Mouse (Mus musculus) cerebellum, adult (tissue): ENCODE measurements around the gene Pmel.

Experiments used
- ATAC-seq: cut with Nextera tagmentation; 2 replicates; pipeline ENCODE4 v1.9.2; 2017; ENCODE audit warnings: mild to moderate bottlenecking, moderate library complexity, mixed read lengths; ENCODE audit not compliant: insufficient number of reproducible peaks, low FRiP score, low TSS enrichment

Pmel gene

DNA sequence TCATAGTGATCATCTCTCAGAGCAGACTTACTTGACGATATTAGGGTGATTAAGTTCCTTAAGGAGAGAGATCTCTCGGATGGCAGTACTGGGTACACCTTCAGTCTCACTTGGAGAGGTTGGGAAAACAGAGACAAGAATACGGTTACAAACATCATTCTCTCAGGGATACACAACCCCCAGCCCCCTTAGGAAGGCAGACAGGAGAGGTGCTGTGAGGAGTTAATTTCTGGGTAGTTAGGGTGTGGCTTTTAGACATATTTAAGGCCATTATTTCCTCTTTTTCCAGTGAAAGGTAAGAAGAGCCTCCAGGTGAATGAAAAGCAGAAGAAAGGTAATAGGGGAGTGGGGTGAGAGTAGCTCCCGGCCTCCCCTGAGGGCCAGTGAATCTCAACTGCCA is at the start of gene Pmel:
TSS of gene Pmel (plus strand) at position 301 of the 400 bp plus-strand sequence.
- no peak for ATAC-seq

DNA sequence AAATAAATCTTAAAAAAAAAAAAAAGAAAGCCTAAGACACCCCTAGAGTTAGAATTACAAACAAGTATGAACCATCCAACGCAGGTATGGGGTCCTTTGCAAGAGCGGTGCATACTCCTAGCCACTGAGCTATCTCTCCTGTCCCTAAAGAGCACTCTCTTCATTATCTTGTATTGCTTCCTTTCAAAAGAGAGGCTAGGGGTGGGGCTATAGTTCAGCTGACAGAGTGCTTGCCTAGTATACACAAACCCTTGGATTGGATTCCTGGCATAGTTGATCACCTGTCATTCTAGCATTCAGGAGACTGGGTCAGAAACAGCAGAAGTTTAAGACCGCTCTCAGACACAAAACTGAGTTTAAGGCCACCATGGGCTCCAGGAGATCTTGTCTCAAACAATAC is 48.7 kb upstream of the Pmel start:
- ATAC-seq, result no peak

DNA sequence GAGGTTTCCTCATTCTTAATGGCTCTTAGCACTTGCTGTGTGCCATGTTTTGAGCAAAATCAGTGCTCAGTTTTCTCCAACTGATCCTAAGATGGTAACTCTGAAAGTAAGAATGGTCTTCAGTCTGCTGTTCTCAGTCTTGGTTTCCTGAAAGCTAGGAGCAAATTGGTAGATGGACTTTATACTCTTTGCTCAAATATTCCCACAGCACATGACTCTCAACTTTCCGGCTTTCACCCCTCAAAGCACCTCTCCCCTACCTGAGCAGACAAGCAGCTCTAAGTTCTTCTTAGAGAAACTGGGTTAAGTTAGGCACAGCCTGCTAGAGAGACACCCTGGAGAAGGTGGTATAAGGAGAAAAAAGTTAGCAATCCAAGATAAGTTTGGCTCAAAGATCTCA is 47.3 kb upstream of the Pmel start:
- no peak for ATAC-seq

DNA sequence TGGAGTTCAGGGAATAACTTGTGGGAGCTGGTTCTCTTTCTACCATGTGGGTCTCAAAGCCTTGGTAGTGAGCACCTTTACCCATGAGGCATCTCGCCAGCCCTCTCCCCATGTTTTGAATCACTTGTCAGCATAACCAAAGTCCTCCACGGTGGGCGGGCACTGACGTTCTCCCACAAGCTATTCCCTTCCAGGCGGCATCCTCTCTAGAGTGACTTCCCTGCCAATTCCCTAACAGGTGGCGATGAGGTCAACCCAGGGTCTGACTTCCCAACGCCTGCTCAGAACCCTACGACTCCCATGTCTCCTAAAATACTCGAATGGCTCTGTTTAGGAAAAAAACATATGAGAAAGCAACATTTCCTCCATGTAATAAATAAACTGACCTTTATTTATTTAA is 46.2 kb upstream of the Pmel start:
- ATAC-seq, result no peak

DNA sequence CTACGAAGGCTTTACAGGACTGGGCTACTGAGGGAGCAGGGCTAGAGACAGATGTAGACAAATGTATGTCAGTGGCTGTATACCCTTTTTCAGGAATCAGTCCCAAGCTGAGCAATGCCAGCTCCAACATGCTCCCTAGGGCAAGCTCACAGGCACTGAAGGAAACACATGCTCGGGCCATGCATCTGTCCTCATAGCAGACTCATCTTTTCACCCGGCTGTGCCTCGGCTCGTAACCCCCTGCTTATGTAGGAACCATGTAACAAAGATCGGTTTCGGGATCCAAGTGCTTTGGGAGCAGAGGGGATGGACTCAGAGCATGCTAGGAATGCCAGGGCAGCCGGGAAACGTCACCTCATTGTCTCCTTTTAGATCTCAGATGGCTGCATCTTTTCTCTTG is 44.5 kb upstream of the Pmel start:
- ATAC-seq, result no peak

DNA sequence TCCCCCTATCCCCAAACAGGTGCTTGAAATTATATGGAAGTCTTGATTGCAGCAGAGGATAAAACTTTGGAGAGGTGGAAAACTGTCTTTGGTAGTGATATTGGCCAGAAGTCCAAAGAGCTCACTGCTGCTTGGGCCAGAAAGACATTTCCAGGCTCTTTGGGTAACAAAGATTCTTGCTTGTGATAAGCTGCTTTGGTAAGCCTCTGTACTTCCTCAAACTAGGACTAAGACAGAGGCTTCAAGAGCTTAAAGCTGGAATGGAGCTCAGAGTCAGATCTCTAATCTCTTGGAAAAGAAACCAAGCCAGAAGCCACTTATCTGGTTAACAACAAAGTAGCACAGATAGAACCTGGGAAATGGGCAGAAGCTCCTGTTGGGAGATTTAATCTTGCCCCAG is 41.5 kb upstream of the Pmel start:
- no peak for ATAC-seq

DNA sequence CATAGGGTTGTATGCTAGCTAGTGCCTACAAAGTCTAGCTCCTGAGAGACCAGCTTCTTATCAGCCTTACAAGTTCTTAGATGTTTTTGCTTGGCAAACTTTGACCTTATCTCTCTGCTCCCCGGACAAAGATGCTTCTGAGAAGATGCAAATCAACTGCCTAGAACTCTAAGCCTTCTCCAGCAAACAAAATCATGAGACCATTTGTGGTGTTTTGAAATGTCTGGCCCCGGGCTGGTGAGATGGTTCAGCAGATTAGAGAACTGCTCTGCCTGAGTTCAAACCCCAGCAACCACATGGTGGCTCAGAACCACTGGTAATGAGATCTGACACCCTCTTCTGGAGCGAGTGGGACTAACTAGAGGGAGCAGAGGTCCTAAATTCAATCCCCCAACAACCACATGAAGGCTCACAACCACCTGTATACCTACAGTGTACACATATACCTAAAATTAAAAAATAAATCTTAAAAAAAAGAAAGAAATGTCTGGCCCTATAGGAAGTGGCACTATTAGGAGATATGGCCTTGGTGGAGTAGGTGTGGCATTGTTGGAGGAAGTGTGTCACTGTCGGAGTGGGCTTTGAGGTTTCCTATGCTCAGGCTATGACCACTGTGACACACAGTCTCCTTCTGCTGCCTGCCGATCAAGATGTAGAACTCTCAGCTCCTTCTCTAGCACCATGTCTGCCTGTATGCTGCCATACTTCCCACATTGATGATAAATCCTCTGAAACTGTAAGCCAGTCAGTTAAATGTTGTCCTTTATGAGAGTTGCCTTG is 40.4 kb upstream of the Pmel start:
- ATAC-seq, result no peak

DNA sequence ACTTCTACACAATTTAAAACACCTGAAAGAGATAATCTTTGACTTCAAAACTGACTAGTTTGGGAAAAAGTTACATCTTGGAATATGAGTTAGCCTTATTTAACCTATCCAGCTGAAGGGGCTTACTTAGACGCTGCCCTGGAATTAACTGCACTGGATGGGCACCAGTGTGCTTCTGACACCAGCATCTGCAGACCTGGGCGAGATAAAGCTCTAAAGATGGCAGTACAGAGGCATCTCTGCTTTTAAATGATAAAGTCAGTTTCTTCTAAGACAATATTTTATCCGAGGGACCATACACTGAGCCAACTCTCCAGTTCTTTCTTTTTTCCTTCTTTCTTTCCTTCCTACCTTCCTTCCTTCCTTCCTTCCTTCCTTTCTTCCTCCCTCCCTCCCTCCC is 39.2 kb upstream of the Pmel start:
- no peak for ATAC-seq

DNA sequence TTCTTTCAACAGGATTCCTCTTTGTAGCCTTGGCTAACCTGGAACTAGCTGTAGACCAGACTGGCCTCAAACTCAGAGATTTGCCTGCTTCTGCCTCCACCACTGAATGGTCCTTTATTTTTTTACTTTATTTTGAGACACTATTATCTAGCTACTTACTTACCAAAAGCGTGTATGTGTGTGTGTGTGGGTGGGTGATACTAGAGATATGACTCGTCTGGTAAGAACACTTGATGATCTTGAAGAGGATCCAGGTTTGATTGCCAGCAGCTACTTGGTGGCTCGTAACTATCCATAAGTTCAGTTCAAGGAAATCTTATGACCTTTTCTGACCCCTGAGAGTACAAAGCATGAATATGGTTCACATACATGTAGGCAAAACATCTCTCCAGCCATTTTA is 38.7 kb upstream of the Pmel start:
- ATAC-seq, result no peak

DNA sequence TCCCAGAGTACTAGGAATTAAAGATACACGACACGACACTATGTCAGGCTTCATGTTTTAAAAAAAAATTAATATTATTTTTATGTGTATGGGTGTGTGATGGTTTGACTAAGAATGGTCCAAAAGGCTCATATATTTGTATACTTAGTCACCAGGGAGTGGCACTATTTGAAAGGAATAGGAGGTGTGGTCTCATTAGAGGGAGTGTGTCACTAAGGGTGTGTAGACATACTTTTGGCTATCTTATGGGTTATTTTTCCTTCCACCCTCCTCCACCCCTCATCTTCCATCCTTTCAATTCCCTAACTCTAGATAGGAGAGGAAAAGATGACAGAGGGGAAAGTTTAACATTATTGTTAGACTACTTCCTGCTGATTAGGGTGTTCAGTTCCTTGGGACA is 38.2 kb upstream of the Pmel start:
- ATAC-seq, result no peak

DNA sequence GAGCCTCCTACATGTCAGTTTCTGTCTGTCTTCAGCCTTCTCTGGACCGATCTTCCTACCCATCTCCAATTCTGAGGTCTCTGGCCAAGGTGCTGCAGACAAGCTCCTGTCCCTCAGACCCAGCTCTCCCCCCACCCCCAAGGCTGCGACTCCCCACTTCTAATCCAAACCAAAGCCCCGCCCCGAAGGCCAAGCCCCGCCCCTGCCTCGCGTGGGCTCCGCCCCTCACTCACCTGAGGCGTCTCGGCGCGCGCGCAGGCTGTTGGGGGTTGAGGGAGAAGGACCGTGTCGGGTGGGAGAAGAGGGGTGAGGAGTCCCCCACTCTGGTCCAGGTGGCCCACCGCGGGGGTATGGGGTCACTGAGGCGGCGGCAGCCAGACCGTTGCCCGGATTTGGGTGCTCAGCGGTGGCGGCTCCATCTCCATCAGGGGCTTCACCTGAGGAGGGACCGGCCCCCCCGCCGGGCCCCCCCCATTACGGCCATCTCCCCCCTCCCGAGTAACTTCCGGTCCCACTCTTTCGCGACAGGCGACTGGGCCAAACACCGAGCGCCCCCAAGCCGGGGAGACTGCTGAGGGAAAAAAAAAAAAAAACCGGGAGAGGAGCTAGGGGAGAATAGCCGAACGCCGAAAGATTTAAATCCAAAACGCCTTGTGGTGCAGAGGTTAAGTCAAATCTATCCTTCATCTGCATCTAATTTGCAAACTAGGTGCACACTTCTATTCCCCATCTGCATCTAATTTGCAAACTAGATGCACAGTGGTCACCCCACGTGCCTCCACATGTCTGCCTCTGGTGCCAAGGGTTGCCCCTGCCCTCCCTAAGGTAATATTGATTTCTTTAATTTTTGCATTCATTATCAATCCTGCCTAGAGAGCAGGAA is 35.0 kb upstream of the Pmel start:
- peak; percentile 56 for ATAC-seq

DNA sequence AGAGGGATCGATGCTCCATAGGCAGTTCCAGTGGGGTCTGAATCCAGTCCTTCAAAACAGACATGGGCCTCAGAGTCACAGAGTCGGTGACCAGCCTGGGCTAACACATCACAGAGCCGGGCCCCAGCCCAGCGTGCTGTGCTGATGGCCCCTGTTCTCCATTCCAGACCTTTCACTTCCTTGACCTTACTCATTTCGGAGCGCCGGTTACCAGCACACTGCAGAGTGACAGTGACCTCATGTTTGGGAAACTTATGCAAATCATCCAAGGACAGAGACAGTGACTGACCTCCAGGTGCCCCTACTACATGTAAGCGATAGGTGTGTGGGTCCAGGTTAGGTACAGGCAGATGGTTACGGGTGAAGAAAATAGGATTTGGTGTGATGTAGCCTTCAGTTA is 32.8 kb upstream of the Pmel start:
- no peak for ATAC-seq

DNA sequence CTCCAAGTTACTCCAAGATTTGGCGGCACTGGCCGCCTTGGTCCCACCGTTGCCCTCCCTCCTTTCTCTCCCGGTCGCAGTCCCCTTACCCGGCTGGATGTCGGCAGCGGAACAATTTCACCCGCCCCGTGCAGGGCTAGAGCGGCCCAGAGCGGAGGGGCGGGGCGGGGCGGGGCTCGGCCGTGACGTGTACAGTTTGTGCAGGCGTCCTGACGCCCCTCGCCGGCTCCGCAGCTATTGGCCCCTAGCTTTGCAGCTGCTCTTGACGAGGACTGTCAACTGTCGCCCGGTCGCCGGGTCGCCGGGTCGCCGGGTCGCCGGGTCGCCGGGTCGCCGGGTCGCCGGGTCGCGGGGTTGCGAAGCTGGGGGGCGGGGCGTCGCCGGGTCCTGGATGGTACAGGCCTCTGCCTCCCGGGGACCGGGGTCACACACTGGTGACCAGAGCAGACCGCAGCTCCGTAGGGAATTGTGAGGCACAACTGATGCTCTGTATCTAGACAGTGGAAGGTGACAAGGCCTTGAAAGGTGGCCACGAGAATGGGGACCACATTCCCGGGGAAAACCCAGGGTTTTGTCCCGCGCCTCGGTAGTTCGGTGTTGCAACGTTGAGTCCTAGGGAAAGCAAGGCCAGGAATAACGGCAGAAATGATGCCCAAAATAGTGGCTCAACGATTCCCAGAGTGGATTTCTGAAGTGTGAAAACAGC is 30.1 kb upstream of the Pmel start, which contains the start of gene Suox:
TSS of gene Suox (minus strand) at position 311 of the 706 bp plus-strand sequence.
- peak; percentile 72 for ATAC-seq

DNA sequence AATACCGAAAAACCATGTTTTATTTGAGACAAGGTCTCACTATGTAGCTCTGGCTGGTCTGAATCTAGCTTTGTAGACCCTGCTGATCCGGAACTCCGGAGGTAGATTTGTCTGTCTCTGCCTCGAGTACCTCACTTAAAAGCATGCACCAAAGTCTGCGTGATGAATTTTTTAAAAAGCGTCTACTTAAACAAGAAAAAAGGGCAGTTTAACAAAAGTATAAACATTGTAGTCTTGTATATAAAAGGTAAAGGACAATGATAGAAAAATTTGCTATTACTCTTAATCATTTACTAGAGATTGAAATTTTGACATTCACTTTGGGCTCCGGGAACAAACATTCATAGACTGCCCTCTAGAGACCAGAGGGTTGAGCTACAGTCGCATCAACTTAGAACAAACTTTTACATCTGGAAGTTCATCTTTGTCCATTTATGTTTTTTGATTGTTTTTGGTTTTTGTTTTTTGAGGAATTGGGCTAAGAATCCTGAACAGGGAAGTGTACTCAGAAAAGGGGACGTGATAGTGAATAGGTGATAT is 29.5 kb upstream of the Pmel start:
- no peak for ATAC-seq

DNA sequence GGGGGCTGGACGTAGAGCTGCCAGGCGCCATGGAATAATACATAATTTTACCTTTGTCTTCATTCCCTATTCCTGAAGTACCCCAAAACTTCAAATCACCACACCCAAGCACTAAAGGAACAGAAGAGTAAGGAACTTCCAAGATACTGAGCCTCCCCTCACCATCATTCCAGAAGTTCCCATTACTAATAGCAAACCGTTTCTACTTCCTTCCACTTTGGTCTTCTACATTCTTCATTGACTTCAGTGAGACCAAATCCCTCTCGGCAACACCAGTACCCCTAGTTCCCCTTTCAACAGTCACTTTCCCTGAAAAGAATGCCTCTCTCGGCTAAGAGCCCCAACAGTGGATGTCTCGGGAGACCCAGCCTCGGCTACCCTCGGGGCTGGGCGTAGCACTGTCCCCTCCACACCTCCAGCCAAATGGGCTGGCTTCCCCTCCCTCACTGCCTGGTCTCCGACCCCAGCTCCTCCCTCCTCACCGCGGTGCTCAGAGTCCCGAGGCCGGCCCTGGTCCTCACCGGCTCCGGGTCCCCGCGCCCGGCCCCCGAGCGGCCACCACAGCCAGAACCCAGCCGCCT is 8.5 kb upstream of the Pmel start:
- ATAC-seq, result no peak

DNA sequence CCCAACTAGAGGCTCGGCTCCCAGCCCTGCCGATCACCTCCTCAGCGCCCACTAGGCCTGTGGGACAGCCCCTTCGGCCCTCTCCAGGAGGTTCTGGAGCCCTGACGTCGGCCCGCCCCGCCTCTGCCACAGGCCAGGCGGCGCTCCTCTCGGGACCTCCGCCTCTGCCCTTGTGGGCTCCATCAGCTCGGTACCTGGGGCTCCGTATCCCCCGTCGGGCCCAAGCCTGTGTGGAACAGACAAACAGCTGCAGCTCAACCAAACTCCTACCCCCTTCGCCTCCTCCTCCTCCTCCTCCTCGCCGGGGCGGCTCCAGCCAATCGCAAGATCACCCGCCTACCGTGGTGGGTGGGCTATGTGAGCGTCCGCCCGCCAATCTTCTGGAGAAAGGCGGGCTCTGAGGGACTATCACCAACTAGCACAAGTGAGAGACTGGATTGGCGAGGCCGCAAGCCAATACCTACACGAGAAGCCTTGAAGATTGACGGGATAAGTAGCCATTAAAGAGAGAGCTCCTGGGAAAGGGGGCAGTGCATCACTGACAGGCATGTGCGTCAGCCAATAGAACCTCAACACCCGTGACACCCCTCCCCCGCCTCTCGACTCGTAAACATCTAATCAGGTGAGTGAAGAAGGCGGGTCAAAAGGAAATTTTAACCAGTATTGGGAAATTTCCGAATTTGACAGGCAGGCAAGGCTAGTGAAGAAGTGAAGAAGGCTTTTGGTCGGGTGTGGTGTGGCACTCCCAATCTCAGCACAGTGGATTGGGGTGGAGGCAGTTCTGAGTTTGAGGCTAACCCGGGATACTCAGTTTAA is 7.8 kb upstream of the Pmel start, which contains the start of gene Rab5b:
TSS of gene Rab5b (minus strand) at position 273 of the 816 bp plus-strand sequence.
- ATAC-seq, result peak; percentile 99

DNA sequence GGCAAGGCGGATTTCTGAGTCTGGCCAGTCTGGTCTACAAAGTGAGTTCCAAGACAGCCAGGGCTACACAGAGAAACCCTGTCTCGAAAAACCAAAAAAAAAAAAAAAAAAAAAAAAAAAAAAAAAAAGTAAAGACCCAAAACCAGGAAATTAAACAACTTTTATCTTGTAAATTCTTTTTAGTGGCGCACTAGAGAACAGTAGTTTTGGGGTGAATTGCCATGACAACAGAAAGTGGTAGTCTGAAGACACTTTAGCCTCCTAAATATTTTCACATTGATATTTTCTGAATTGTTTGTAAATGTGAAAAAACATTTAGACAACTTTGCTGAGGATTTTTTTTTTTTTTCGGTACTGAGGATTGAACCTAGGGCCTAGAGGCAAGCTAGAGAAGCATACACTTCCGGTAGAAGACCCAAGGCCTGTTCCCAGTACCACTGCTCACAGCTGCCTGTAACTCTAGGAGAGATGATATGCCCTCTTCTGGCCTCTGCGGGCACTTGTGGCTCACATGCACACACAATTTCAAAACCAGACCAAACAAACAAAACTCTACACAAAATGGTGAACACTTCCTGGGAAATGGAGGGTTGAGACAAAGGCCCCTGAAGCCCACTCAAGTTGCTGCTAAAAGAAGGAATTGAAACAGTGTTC is 6.8 kb upstream of the Pmel start:
- ATAC-seq, result no peak

DNA sequence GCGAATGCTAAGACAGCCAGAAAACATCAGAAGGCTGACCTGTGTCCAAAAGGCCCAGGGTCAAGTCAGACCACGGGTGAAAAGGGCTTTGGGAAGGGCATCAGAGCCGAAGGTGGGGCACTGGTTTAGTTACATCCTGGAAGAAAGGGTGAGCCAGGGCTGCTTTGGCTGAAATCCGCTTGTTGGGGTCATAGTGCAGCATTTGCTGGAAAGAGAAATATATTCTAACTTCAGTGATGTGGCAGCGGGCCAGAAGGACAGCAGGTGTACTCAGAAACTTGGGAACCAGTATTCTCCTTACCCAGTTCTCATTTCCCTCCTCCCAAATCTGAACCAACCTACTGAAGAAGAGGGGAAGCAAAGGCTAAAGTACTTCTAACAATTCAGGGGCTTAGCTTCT is 5.0 kb upstream of the Pmel start:
- no peak for ATAC-seq

DNA sequence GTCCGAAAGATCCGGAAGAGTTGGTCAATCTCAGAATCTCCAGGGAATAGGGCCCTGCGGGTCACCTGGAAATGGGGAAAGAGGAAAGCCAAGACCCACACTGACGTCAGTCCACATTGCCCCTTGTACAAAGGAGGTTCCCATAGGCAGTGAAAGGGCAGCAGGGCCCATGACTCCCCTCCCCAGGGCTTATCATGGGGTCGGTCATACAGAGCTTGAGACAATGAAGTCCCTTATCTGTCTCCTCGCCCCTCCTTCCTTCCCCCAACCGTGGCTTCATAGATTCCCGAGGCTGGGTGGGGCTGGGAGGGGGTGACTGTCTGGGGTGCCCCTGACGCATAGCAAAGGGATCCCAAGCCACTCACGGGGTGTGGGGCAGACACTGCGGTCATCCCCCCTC is 4.4 kb upstream of the Pmel start:
- no peak for ATAC-seq
